Mouse (Mus musculus) effector memory CD4-positive, alpha-beta T cell, adult 5 months (primary cell): ENCODE data around the gene Chchd10. TPM values are rescaled to one million over a fixed set of nuclear protein-coding genes. Genes with fewer than 3 reads are reported as not detected.

Experiments used
- polyA plus RNA-seq: library from polyadenylated mRNA; unstranded; fragments of 100-300 nt; shearing (Covaris generic); gene quantifications from one replicate; pipeline ENCODE4 v1.2.1, GENCODE M21; 2017

Chchd10 gene
- 22.5 TPM for polyA plus RNA-seq

DNA sequence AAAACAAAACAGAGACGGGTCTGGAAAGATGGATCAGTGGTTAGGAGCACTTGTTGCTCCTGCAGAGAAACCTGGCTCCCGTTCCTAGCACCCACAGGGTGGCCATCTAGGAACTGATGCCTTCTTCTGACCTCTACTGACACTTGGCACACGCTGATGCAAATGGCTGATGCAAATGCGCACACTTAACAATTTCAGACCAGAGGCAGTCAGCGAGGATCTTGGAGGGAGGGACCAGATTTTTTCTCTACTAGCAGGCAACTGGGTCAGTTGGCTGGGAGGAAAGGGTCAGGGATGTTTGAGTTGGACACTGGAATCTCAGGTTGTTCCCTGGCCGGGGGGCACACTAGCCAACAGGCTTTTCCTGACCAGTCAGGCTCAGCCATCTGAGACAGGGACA, at the start of gene Chchd10:
Chchd10 (plus strand) TSS at position 240 of the 400 bp plus-strand sequence.

DNA sequence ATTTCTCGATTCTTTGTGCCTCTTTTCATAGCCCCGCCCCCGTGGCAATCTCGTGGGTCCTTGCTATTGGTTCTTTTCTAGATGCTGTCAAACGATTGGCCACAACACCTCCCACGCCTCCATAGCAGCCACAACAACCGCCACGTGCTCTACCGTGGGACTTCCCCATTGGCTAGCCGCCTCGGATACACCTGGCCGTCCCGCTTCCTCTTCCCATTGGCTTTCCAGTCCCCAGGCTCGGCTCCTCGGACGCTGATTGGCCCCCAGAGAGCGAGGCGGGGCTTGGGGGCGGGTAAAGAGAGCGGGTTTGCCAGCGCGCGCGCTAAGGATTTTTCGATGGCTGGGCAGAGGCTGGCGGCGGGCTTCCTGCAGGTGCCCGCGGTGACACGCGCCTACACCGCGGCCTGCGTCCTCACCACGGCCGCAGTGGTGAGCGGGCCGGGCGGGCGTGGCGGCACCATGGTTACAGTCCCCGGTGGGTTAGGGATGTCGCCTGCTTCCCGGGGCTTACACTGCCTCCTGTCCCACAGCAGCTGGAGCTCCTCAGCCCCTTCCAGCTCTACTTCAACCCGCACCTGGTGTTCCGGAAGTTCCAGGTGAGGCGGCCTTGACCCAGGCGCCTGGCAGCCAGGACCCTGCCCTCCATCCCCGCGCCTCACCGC, 39.7 kb upstream of the Chchd10 start, which contains the start of gene Derl3:
Derl3 (plus strand) TSS at position 325 of the 662 bp plus-strand sequence.

GRCm38 (mm10) chr10:75921026-75921725, 11.8 kb upstream of the Chchd10 start, which contains the start of gene Smarcb1:
Gene Smarcb1 (minus strand): TSS chr10:75921617.

GRCm38 (mm10) chr10:75935680-75936541, 3.0 kb downstream of the Chchd10 start, which contains the start of gene Mmp11:
Gene Mmp11 (minus strand): TSS chr10:75936496.

GRCm38 (mm10) chr10:75940520-75940919, 7.6 kb downstream of the Chchd10 start, which contains the start of gene Gm867:
Gene Gm867 (minus strand): TSS chr10:75940672.

GRCm38 (mm10) chr10:75942736-75943477, 10.0 kb downstream of the Chchd10 start, which contains the start of gene Vpreb3:
Gene Vpreb3 (plus strand): TSS chr10:75943057.

GRCm38 (mm10) chr10:75954381-75954811, 21.5 kb downstream of the Chchd10 start, which contains the start of gene Gm5134:
Gene Gm5134 (plus strand): TSS chr10:75954514.

Other genes starting within 250 kb of the Chchd10 start
- 51.8 TPM for gene Cabin1, start 168.8 kb upstream of the Chchd10 start, polyA plus RNA-seq
- gene Ddt, start 159.7 kb upstream of the Chchd10 start, polyA plus RNA-seq: 38.2 TPM
- not detected for gene Gm20441, start 152.2 kb upstream of the Chchd10 start, polyA plus RNA-seq
- gene Gstt3, start 151.7 kb upstream of the Chchd10 start, polyA plus RNA-seq: 1.9 TPM
- not detected for gene Gstt1, start 134.5 kb upstream of the Chchd10 start, polyA plus RNA-seq
- gene Gstt4, start 110.6 kb upstream of the Chchd10 start, polyA plus RNA-seq: not detected
- 40.2 TPM for gene Gstt2, start 95.7 kb upstream of the Chchd10 start, polyA plus RNA-seq
- 617 TPM for gene Mif, start 72.9 kb upstream of the Chchd10 start, polyA plus RNA-seq
- gene Derl3, start 39.7 kb upstream of the Chchd10 start, polyA plus RNA-seq: 2.6 TPM
- 51.2 TPM for gene Smarcb1, start 11.5 kb upstream of the Chchd10 start, polyA plus RNA-seq
- not detected for gene Mmp11, start 3.4 kb downstream of the Chchd10 start, polyA plus RNA-seq
- gene Gm867, start 7.5 kb downstream of the Chchd10 start, polyA plus RNA-seq: not detected
- not detected for gene Vpreb3, start 9.9 kb downstream of the Chchd10 start, polyA plus RNA-seq
- 0.79 TPM for gene Gm5134, start 21.4 kb downstream of the Chchd10 start, polyA plus RNA-seq
- 25.1 TPM for gene Zfp280b, start 99.5 kb downstream of the Chchd10 start, polyA plus RNA-seq
- not detected for gene Slc5a4b, start 177.8 kb downstream of the Chchd10 start, polyA plus RNA-seq
- not detected for gene Slc5a4a, start 214.3 kb downstream of the Chchd10 start, polyA plus RNA-seq